Mouse (Mus musculus) spleen, adult 2 months (tissue): ENCODE results near the gene Usp47. TPM values are rescaled to one million over a fixed set of nuclear protein-coding genes. Genes with fewer than 3 reads are reported as not detected.

Experiments
- DNase-seq, 2 experiments: peaks; one replicate each; pipeline versions ENCODE4 v3.0.0 to v3.0.0-alpha.2; 2012 to 2021; ENCODE audit warnings: low spot score in 2 of 2, low read depth in 1 of 2
- H3K27ac ChIP-seq: fragments of 200-500 bp; 2 replicates; pipeline ENCODE4 v1.5.1; 2012; ENCODE audit warnings: low read length, inconsistent platforms; ENCODE audit not compliant: insufficient read depth
- H3K27me3 ChIP-seq: fragments of 200-500 bp; 2 replicates; pipeline ENCODE4 v1.6.1; 2012; ENCODE audit warnings: mild to moderate bottlenecking, moderate library complexity, low read length, inconsistent platforms; ENCODE audit not compliant: control insufficient read depth, insufficient read depth
- H3K36me3 ChIP-seq: fragments of 200-500 bp; 2 replicates; pipeline ENCODE4 v1.6.1; 2012; ENCODE audit warnings: mild to moderate bottlenecking, low read length, inconsistent platforms; ENCODE audit not compliant: control insufficient read depth, insufficient read depth
- H3K4me1 ChIP-seq: fragments of 200-500 bp; 2 replicates; pipeline ENCODE4 v1.6.1; 2011; ENCODE audit warnings: inconsistent platforms; ENCODE audit not compliant: control insufficient read depth, insufficient read depth, insufficient read length
- H3K4me3 ChIP-seq: fragments of 200-500 bp; 2 replicates; pipeline ENCODE4 v1.5.1; 2011; ENCODE audit warnings: mild to moderate bottlenecking, inconsistent platforms; ENCODE audit not compliant: insufficient read depth, insufficient read length; ENCODE audit errors: extremely low read depth
- CTCF ChIP-seq: fragments of 200-500 bp; IDR thresholded peaks from 2 replicates; pipeline ENCODE4 v1.5.1; 2011; ENCODE audit warnings: mild to moderate bottlenecking, inconsistent platforms; ENCODE audit not compliant: insufficient read depth, insufficient read length, insufficient replicate concordance; ENCODE audit errors: extremely low read depth
- POLR2A ChIP-seq: fragments of 200-500 bp; IDR thresholded peaks from 2 replicates; pipeline ENCODE4 v1.6.1; 2011; ENCODE audit warnings: low read depth, low read length, inconsistent platforms
- WGBS: fragments of 180-500 bp; shearing (Covaris S2); methylation state at CpG from one replicate; pipeline ENCODE4 v1.1.7; 2018; 5-methylcytosine and 5-hydroxymethylcytosine counted together
- polyA plus RNA-seq: library from polyadenylated mRNA; depleted of rRNA; stranded (reverse); fragments of >200 nt; gene quantifications from 2 replicates; pipeline ENCODE4 v1.2.3, GENCODE M21; 2012; rRNA removed

Usp47 gene
- polyA plus RNA-seq, 1 experiment = 5.2 TPM

- WGBS = 19% methylated on average over 23 of the region's 23 CpGs
- Histone ChIP-seq H3K36me3 (no peaks in the 10 kb centered on the region), H3K4me1 (no peaks in the 10 kb centered on the region; the same call in 1 of the 2 replicates), H3K27me3 (peaks cover 7% of the 10 kb centered on the region), H3K27ac (no peak overlapping the region), H3K4me3 (peak overlapping the region; percentile 28; the same call in 1 of the 2 replicates)
- no peak for DNase-seq
- TF ChIP-seq CTCF (no peak), POLR2A (no peak)
These were observed 134.4 kb downstream of the Usp47 start for GRCm38 (mm10) chr7:112157584-112158315.

GRCm38 (mm10) chr7:112158316-112158741 lies 135.0 kb downstream of the Usp47 start:
- peak overlapping the region; percentile 28; the same call in 1 of the 2 replicates for H3K4me3 ChIP-seq
- no peak overlapping the region for H3K27ac ChIP-seq
- TF ChIP-seq POLR2A (no peak), CTCF (no peak)
- H3K4me1 ChIP-seq = no peaks in the 10 kb centered on the region; the same call in 1 of the 2 replicates
- no peaks in the 10 kb centered on the region for H3K36me3 ChIP-seq
- WGBS = 4% methylated on average over 23 of the region's 23 CpGs
- no peak for DNase-seq
- H3K27me3 ChIP-seq = peaks cover 7% of the 10 kb centered on the region

- TF ChIP-seq CTCF = no peak
- no peak for TF ChIP-seq POLR2A
- Histone ChIP-seq H3K27ac (no peak within 1 kb of the TSS), H3K36me3 (no peaks in the 10 kb centered on the region), H3K27me3 (peaks cover 7% of the 10 kb centered on the region), H3K4me3 (peak within 1 kb of the TSS; percentile 28; the same call in 1 of the 2 replicates), H3K4me1 (no peaks in the 10 kb centered on the region; the same call in 1 of the 2 replicates)
- WGBS = 22% methylated on average over 21 of the region's 21 CpGs
- DNase-seq = no peak
These were observed 135.6 kb downstream of the Usp47 start, which contains the start of gene Dkk3 for GRCm38 (mm10) chr7:112158942-112159341. Gene Dkk3 (minus strand): TSS chr7:112159057.

GRCm38 (mm10) chr7:112159835-112160234 lies 136.5 kb downstream of the Usp47 start:
- Histone ChIP-seq H3K36me3 (no peaks in the 10 kb centered on the region), H3K4me1 (no peaks in the 10 kb centered on the region; the same call in 1 of the 2 replicates), H3K27ac (no peak overlapping the region), H3K27me3 (peaks cover 7% of the 10 kb centered on the region), H3K4me3 (no peak overlapping the region)
- TF ChIP-seq CTCF = no peak
- WGBS = 56% methylated on average over 6 of the region's 6 CpGs
- no peak for DNase-seq

Other genes with a start within 250 kb of the Usp47 start
- 4.1 and 4.9 TPM in 2 replicates for gene Galnt18, start 243.5 kb upstream of the Usp47 start, polyA plus RNA-seq
- 2.1 and 2.9 TPM in 2 replicates for gene Dkk3, start 135.6 kb downstream of the Usp47 start, polyA plus RNA-seq
- 2.6 and 3.1 TPM in 2 replicates for gene Mical2, start 202.4 kb downstream of the Usp47 start, polyA plus RNA-seq